Mouse (Mus musculus) megakaryocyte, embryonic 14.5 days (primary cell): ENCODE data around the gene Six1.

Experiments
- FLI1 ChIP-seq: IDR thresholded peaks from 2 replicates; pipeline ENCODE4 v1.6.1; 2012; ENCODE audit warnings: low read length, inconsistent platforms, mixed read lengths
- GATA1 ChIP-seq: IDR thresholded peaks from 3 replicates; pipeline ENCODE4 v1.6.1; 2012; ENCODE audit warnings: mixed read lengths, low read length, inconsistent platforms, borderline replicate concordance

DNA sequence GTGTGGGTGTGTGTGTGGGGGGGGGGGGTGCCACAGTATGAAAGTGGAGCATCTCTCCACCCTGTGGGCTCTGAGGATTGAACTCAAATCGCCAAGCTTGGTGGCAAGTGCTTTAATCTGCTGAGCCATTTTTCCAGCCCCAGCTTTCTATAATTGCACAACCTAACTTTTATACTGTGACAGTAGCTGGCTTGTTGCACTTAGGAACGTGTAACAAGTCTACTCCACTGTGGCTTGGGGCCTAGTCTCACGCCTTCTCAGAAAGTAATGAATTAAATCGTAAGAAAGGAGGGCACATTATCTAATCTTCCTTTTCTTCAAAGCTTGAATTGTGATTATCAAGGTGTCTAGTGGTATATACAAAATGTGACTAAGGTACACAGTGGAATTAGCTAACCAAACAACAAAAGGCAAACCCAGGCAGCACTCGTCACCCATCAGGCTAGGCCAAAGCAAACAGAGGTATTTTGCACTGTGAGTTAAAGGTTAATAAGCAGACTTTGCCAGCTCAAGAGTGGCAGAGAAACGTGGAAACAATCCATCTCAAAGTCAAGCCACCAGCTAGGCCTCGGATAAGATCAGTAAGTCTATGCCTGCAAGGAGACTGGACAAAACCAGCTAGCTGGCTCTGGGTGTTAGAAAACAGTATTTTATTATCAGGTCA lies 37.1 kb upstream of the Six1 start:
- TF ChIP-seq GATA1 (no peak), FLI1 (no peak)
